Mouse (Mus musculus): ENCODE data around the gene Actn1. TPM values are rescaled to one million over a fixed set of nuclear protein-coding genes. Genes with fewer than 3 reads are reported as not detected.
A peak's percentile ranks its signal among the peaks of the same experiment; 100 is the strongest.

Gene Actn1
- total and polyA plus RNA-seq, 3 experiments = 2.7 to 13.2 (median 5.5) TPM

DNA sequence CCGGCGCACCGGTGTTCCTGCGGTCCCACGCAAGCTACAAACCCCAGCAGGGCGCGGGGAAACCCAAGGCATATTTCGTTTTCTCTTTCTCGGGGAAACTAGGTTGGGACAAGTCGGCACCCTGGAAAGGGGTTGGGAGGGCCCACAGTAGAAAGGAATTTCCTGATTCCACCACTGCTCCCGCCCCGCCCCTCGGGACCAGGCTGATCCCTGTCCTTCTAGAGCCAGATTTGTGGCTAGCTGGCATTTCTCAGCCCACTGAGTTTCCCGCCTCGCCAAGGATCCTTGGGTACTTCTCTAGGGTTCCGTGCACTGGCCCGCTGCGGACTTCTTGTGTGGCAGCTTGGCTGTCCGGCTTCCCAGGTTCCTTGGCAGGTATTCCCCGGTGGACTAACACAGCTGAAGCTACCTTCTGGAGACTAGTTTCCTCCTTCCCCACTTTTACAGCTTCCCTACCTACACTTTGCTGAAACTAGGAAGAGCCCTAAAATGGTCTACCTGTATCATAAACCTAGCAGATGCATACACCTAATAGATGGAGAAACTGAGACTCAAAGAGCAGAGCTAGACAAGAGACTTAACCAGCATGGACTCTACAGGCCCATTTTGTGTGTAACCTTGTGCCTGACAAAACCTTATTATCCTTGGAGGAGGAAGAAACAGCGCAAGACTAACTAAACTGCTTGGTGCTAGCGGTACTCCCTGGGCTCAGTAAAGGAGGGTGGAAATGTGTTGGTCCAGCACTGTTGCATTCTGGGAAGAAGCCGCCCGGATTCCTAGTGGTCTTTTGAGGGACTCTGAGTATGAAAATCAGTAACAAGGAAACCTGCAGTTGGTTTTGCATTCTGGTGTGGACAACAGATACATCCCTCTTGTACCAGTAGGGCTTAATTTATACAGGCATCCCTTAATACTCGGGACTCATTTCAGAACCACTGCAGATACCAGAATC lies 849 bp upstream of the Actn1 start:
- no peaks in the 10 kb centered on the region for H3K79me2 ChIP-seq (replicated peaks; ENCODE audit: control insufficient read depth, extremely low read depth, insufficient read depth, poor library complexity, severe bottlenecking)
- in situ Hi-C loops (cut with MboI; ENCODE audit: low pct_ligation_motif_present, low pct_unique_long_range_greater_than_20kb, low sequenced_read_pairs) (no loop called here), dilution Hi-C loops (cut with MboI; ENCODE audit: extremely low pct_ligation_motif_present, extremely low pct_unique_long_range_greater_than_20kb, low sequenced_read_pairs) (no loop called here)

DNA sequence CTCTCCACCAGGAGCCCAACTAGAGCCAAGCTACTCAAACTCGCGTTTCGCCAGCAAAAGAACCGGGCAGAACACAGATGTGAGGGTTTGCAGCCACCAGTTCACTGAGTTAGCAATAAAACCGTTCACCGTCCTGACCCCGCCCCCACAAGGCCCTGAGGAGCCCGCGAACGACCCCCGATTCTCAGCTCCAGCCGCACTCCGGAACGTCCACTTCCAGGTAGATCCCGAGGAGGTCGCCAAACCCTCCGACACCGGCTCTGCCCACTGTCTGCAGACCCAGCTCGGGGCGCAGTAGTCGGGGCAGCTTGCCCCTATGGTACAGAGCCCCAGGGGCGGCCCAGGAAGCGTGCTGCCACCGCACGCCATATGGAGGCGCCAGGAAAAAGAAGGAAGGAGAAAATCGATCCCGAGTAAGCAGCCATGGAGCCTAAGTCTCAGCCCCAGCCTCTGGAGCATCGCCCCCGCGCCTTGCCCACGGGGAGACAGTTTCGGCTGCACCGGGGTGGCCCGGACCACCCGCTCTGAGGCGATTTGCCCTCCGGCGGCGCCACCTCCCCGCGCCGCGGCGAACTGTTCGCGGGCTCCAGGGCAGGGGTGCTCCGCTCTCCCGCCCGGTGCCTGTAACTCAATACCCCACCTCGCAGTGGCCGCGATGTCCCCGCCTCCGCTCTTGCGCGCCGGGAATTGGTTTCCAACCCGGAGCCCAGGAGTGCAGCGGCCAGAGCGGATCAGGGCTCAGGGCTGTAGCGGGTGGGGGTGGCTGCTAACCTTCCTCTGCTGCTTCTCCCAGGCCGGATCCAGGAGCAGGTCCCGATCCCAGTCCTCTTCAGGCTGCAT lies 735 bp downstream of the Actn1 start:
- H3K79me2 ChIP-seq (replicated peaks; ENCODE audit: control insufficient read depth, extremely low read depth, insufficient read depth, poor library complexity, severe bottlenecking) = no peaks in the 10 kb centered on the region
- H3K36me3 ChIP-seq (replicated peaks in 1 of 2; ENCODE audit: control insufficient read depth in 1 of 2, insufficient read depth in 1 of 2, low read length in 1 of 2) = no peaks in the 10 kb centered on the region
- DNase-seq (ENCODE audit: extremely low read depth) = peak; percentile 29
- in situ Hi-C loops (cut with MboI; ENCODE audit: low pct_ligation_motif_present, low pct_unique_long_range_greater_than_20kb, low sequenced_read_pairs) (no loop called here), dilution Hi-C loops (cut with MboI; ENCODE audit: extremely low pct_ligation_motif_present, extremely low pct_unique_long_range_greater_than_20kb, low sequenced_read_pairs) (no loop called here)
- H3K27me3 ChIP-seq (replicated peaks) = peaks cover 22% of the 10 kb centered on the region
- H3K9me3 ChIP-seq (replicated peaks; ENCODE audit: low read length) = no peaks in the 10 kb centered on the region
- H3K4me1 ChIP-seq (ENCODE audit: control insufficient read depth in 1 of 2, insufficient read depth in 2 of 2) = peaks cover 0 to 15% of the 10 kb centered on the region in 2 experiments; a peak in 2 of 4 replicates
- TF ChIP-seq RAD21 (IDR thresholded peaks at IDR 0.05; ENCODE audit: low read depth, low read length) (no peak; the same call in none of the 2 replicates), SIN3A (IDR thresholded peaks at IDR 0.05; ENCODE audit: low read length) (peak; percentile 7; the same call in 1 of the 2 replicates), CTCF (conservative IDR thresholded peaks at IDR 0.05 in 1 of 2, IDR thresholded peaks at IDR 0.05 in 1 of 2; ENCODE audit: low read depth in 2 of 2, low read length in 2 of 2) (peak in 1 of 2 experiments; percentile 32; a peak in 2 of 4 replicates), IRF4 (IDR thresholded peaks at IDR 0.05; ENCODE audit: low read depth, low read length) (no peak), PAX5 (IDR thresholded peaks at IDR 0.05; ENCODE audit: low read length) (no peak), UBTF (IDR thresholded peaks at IDR 0.05; ENCODE audit: low read depth, low read length) (peak; percentile 85; the same call in 1 of the 2 replicates)
- peak overlapping the region; percentile 79 for H3K4me2 ChIP-seq (ENCODE audit: insufficient read depth, low read depth, poor library complexity, severe bottlenecking)
- H3K4me3 ChIP-seq (replicated peaks in 1 of 3; ENCODE audit: low read depth in 2 of 3, low read length in 2 of 3, poor library complexity in 1 of 3) = peak overlapping the region; percentile 70 to 82 (median 70)
- H3K9ac ChIP-seq (ENCODE audit: insufficient read depth, low read depth) = peak overlapping the region; percentile 42; the same call in 1 of the 2 replicates
- no peak overlapping the region for H3K27ac ChIP-seq (ENCODE audit: insufficient read depth, low read depth)

More for the DNA sequence above, 849 bp upstream of the Actn1 start:
- peaks cover 22% of the 10 kb centered on the region for H3K27me3 ChIP-seq (replicated peaks)
- no peaks in the 10 kb centered on the region for H3K9me3 ChIP-seq (replicated peaks; ENCODE audit: low read length)
- TF ChIP-seq RCOR1 (conservative IDR thresholded peaks at IDR 0.05; ENCODE audit: low read depth, low read length) (no peak), USF2 (conservative IDR thresholded peaks at IDR 0.05; ENCODE audit: low read depth, low read length) (no peak), ELF1 (IDR thresholded peaks at IDR 0.05; ENCODE audit: low read depth, low read length) (no peak), ZKSCAN1 (IDR thresholded peaks at IDR 0.05; ENCODE audit: borderline replicate concordance, low read depth, low read length) (no peak), RAD21 (IDR thresholded peaks at IDR 0.05; ENCODE audit: low read depth, low read length) (no peak), EP300 (IDR thresholded peaks at IDR 0.05; ENCODE audit: low read length) (no peak), ZMIZ1 (IDR thresholded peaks at IDR 0.05; ENCODE audit: low read depth, low read length) (no peak), E2F4 (IDR thresholded peaks at IDR 0.05; ENCODE audit: insufficient replicate concordance, low read depth, low read length) (no peak), CHD1 (IDR thresholded peaks at IDR 0.05; ENCODE audit: low read depth, low read length) (no peak), KAT2A (IDR thresholded peaks at IDR 0.05; ENCODE audit: insufficient replicate concordance, low read length) (no peak), MXI1 (IDR thresholded peaks at IDR 0.05; ENCODE audit: low read depth, low read length) (no peak), UBTF (IDR thresholded peaks at IDR 0.05; ENCODE audit: low read depth, low read length) (no peak)
- H3K4me2 ChIP-seq (ENCODE audit: insufficient read depth, low read depth, poor library complexity, severe bottlenecking) = peak overlapping the region; percentile 79
- peak overlapping the region; percentile 10; the same call in 1 of the 2 replicates for H3K9ac ChIP-seq (ENCODE audit: insufficient read depth, low read depth)
- H3K27ac ChIP-seq (ENCODE audit: insufficient read depth, low read depth) = no peak overlapping the region
- H3K36me3 ChIP-seq (replicated peaks in 1 of 2; ENCODE audit: control insufficient read depth in 1 of 2, insufficient read depth in 1 of 2, low read length in 1 of 2) = no peaks in the 10 kb centered on the region
- no peak for DNase-seq (ENCODE audit: extremely low read depth)
- peak overlapping the region; percentile 46 to 70 (median 70) for H3K4me3 ChIP-seq (replicated peaks in 1 of 3; ENCODE audit: low read depth in 2 of 3, low read length in 2 of 3, poor library complexity in 1 of 3)
- peaks cover 0 to 15% of the 10 kb centered on the region in 2 experiments; a peak in 2 of 4 replicates for H3K4me1 ChIP-seq (ENCODE audit: control insufficient read depth in 1 of 2, insufficient read depth in 2 of 2)
